Mouse (Mus musculus) testis, adult 2 months (tissue): ENCODE data around the gene Exoc2. TPM values are rescaled to one million over a fixed set of nuclear protein-coding genes. Genes with fewer than 3 reads are reported as not detected.

Source experiments
- H3K27ac ChIP-seq: fragments of 200-500 bp; 2 replicates; pipeline ENCODE4 v1.5.1; 2012; ENCODE audit warnings: low read depth, low read length; ENCODE audit not compliant: control insufficient read depth, insufficient read depth
- H3K27me3 ChIP-seq: fragments of 200-500 bp; 2 replicates; pipeline ENCODE4 v1.6.1; 2012; ENCODE audit warnings: mild to moderate bottlenecking, low read length, moderate library complexity; ENCODE audit not compliant: control insufficient read depth, insufficient read depth
- H3K36me3 ChIP-seq: fragments of 200-500 bp; 2 replicates; pipeline ENCODE4 v1.6.1; 2012; ENCODE audit warnings: mild to moderate bottlenecking, low read length; ENCODE audit not compliant: control insufficient read depth, insufficient read depth
- H3K4me1 ChIP-seq: fragments of 200-500 bp; 2 replicates; pipeline ENCODE4 v1.6.1; 2012; ENCODE audit warnings: low read length; ENCODE audit not compliant: control insufficient read depth, insufficient read depth
- H3K4me3 ChIP-seq: fragments of 200-500 bp; 2 replicates; pipeline ENCODE4 v1.5.1; 2012; ENCODE audit warnings: low read depth, mild to moderate bottlenecking, low read length, moderate library complexity, mixed read lengths; ENCODE audit not compliant: control insufficient read depth
- CTCF ChIP-seq: fragments of 200-500 bp; IDR thresholded peaks from 2 replicates; pipeline ENCODE4 v1.5.1; 2012; ENCODE audit warnings: low read depth, mild to moderate bottlenecking, inconsistent platforms, low read length, moderate library complexity; ENCODE audit not compliant: control insufficient read depth, insufficient read depth, insufficient replicate concordance
- POLR2A ChIP-seq: fragments of 200-500 bp; IDR thresholded peaks from 2 replicates; pipeline ENCODE4 v1.6.1; 2012; ENCODE audit warnings: low read depth, mild to moderate bottlenecking, inconsistent platforms, low read length, moderate library complexity; ENCODE audit not compliant: control insufficient read depth
- polyA plus RNA-seq: library from polyadenylated mRNA; depleted of rRNA; stranded (reverse); fragments of >200 nt; gene quantifications from 2 replicates; pipeline ENCODE4 v1.2.3, GENCODE M21; 2012; rRNA removed

Exoc2 gene
- polyA plus RNA-seq, result 10.2 and 10.7 TPM in 2 replicates

DNA sequence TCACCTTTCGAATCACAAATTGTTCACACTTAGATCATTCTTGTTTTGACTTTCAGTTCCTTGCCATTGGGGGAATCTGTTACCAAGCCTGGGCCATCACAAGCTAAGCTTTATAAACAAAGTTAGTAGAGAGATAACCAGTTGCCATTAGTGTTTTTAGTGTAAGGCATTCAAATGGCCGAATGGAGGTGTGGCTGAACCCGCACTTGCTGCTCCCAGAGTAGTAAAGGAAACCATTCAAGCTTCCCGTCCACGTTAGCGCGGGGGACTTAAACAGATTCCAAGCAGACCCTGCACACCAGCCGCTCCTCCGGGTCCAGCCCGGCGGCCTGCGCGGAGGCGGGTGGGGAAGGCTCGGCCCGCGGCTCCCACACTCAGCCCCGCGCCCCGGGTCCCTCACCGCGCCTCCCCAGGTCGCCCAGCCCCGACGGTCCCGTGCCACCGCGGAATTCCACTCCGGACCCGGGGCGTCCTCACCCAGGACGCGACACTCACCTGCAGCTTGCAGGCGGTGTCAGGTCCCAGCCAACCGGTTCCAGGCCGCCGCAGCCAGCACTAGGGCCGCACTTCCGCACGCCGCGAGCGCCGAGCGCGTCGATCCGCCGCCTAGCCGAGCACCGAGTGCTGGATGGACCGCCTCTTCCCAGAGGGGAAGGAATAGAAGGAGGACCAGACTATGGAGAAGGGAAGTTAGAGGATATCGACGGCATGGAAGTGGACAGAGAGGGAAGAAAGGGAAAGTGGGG lies at the start of gene Exoc2, which contains the start of gene Gm5447:
Gene Exoc2, minus strand, starts transcription at position 593 of the 746 bp plus-strand sequence.
Gene Gm5447, plus strand, starts transcription at position 704 of the 746 bp plus-strand sequence.
- Histone ChIP-seq H3K4me3 (peak within 1 kb of the TSS; percentile 90), H3K27me3 (no peaks in the 10 kb centered on the region), H3K4me1 (peaks cover 6% of the 10 kb centered on the region), H3K27ac (peak within 1 kb of the TSS; percentile 84), H3K36me3 (no peaks in the 10 kb centered on the region)
- TF ChIP-seq CTCF (no peak), POLR2A (peak; percentile 76)

DNA sequence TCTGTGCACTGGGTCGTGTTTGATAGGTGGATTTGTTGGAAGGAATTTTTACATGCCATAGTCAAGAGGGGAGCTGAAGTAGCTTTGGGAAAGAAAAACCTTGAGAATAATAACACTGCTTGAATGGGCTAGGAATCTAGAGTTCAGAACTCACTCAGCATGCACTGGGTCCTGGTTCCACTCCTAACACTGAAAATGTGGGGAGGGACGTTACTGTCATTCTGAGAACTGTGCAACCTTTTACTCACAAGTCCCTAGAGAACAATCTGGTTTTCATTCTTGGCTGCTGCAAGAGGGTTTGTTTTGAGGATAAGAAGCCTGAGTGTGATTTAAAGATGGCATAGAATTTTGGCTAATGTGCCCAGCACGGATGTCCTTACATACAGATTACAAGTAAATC lies 49.8 kb upstream of the Exoc2 start:
- Histone ChIP-seq H3K27ac (no peak overlapping the region), H3K4me1 (no peaks in the 10 kb centered on the region), H3K36me3 (no peaks in the 10 kb centered on the region), H3K27me3 (no peaks in the 10 kb centered on the region), H3K4me3 (no peak overlapping the region)
- TF ChIP-seq POLR2A, result no peak
- TF ChIP-seq CTCF, result no peak

DNA sequence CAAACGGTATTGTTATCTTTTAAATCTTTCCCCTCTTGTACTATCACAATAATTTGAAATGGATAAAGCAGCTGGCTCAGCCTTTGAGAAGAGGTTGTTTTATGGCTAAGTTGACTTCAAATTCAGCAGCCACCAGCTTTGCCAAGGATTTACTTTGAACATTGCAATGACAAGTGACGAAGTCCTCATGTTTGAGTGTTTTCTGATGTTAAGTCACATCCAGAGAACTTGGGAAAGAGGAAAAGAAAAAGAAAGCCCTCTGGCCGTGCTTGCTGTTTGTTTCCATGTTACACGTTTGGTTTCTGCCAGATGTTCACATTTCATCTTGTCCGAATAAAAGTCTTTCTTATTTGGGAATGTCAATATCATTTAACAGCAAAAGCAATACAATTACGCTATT lies 48.0 kb upstream of the Exoc2 start:
- H3K4me1 ChIP-seq, result peaks cover 1% of the 10 kb centered on the region; the same call in 1 of the 2 replicates
- H3K4me3 ChIP-seq, result no peak overlapping the region
- no peak overlapping the region for H3K27ac ChIP-seq
- TF ChIP-seq POLR2A (no peak), CTCF (no peak)
- H3K27me3 ChIP-seq, result no peaks in the 10 kb centered on the region
- H3K36me3 ChIP-seq, result no peaks in the 10 kb centered on the region

DNA sequence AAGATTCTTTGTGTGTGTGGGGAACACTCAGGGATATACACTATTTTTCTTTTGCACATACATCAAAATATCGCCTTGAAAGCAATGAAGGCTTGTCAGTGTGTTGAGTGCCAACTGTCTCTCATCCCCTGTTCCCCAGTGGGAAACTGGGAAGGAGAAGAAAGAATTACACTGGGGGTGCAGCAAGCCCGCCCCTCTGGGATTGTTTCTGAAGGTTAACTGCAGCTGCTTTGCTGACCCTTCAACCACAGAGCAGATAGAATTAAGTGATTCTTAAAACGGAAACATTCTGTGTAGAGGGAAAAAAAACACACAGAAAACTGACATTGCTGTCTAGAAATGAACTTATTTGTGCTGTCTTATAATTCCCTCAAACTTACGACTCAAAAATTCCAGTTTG lies 47.6 kb upstream of the Exoc2 start:
- no peaks in the 10 kb centered on the region for H3K27me3 ChIP-seq
- H3K36me3 ChIP-seq, result no peaks in the 10 kb centered on the region
- no peak overlapping the region for H3K4me3 ChIP-seq
- peaks cover 5% of the 10 kb centered on the region; the same call in 1 of the 2 replicates for H3K4me1 ChIP-seq
- H3K27ac ChIP-seq, result no peak overlapping the region
- TF ChIP-seq CTCF, result no peak
- TF ChIP-seq POLR2A, result no peak

DNA sequence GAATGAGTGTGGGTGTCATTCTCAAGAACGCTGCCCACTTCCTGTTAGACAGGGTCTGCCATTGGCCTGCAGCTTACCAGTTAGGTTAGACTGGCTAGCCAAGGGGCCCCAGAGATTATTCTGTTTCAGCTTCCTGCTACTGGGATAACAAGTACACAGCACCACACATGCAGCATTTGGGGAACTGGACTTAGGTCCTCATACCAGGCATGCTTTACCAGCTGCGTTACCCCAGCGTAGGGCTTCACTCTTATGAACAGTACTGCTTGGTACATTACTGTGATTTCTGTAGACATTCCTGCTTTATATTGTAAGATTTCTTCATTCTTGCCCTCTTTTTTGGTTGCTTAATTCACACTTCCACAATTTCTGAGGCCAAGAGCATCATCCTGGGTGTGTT lies 43.7 kb upstream of the Exoc2 start:
- H3K27ac ChIP-seq, result no peak overlapping the region
- H3K27me3 ChIP-seq, result no peaks in the 10 kb centered on the region
- TF ChIP-seq CTCF (no peak), POLR2A (no peak)
- H3K4me1 ChIP-seq, result peaks cover 5% of the 10 kb centered on the region; the same call in 1 of the 2 replicates
- H3K4me3 ChIP-seq, result no peak overlapping the region
- H3K36me3 ChIP-seq, result no peaks in the 10 kb centered on the region

DNA sequence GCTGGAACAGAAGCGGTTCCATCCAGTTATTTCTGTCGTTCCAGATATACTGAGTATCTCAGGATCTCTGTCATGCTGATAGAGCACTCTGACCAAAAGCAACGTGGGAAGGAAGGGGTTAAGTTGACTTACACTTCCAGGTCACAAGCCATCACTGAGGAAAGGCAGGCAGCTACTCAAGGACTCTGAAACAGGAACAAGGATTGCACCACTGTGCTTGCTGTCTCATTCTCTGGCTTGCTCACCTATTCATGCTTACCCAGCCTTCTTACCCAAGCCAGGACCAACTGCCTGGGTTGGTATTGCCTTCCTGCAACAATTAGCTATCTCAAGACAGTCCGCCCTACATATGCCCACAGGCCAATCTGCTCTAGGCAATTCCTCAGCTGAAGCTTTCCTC lies 31.1 kb upstream of the Exoc2 start:
- TF ChIP-seq CTCF (no peak), POLR2A (no peak)

DNA sequence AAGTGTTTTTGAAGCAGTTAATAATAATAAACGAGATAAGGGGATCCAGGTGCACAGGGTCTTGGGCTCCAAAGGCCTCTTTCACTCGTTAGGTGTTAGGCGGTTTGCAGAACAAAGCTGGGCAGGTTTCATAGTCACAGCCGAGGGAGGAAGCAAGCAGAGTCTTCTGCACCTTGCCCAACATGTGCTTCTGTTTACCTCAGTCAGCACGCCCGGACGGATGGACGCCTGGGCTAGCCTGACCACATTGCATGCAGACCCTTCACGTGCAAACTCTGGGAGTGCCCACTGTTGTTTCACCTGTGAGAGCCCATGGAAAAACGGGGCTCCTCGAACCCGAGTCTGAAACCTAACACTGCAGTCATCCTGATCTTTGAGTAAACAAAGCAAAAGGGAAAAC lies 30.6 kb upstream of the Exoc2 start:
- no peak for TF ChIP-seq POLR2A
- no peak for TF ChIP-seq CTCF
- H3K27ac ChIP-seq, result no peak overlapping the region
- no peaks in the 10 kb centered on the region for H3K36me3 ChIP-seq
- H3K27me3 ChIP-seq, result no peaks in the 10 kb centered on the region
- H3K4me1 ChIP-seq, result peaks cover 2% of the 10 kb centered on the region; the same call in 1 of the 2 replicates
- H3K4me3 ChIP-seq, result no peak overlapping the region

More for the DNA sequence above, 31.1 kb upstream of the Exoc2 start:
- Histone ChIP-seq H3K4me3 (no peak overlapping the region), H3K36me3 (no peaks in the 10 kb centered on the region), H3K27me3 (no peaks in the 10 kb centered on the region), H3K4me1 (peaks cover 2% of the 10 kb centered on the region; the same call in 1 of the 2 replicates), H3K27ac (no peak overlapping the region)

DNA sequence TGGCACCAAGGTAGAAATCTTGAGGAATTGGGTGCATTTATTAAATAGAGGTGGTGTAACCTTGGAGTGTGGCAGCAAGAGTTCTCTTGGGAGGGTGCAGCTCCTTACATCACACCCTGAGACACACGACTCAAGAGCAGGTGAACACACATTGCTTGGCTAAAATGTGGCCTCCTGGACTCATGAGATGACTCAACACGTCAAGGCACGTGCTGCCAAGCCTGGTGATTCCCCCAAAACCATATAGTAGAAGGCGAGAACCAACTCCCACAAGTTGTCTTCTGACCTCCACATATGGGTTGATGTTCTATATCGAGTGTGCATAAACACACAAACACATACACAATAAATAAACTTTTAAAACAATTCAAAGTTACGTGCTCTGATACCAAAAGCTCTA lies 25.9 kb upstream of the Exoc2 start:
- peaks cover 2% of the 10 kb centered on the region; the same call in 1 of the 2 replicates for H3K4me1 ChIP-seq
- no peak overlapping the region for H3K4me3 ChIP-seq
- TF ChIP-seq CTCF (no peak), POLR2A (no peak)

More for the DNA sequence above, 25.9 kb upstream of the Exoc2 start:
- H3K27me3 ChIP-seq, result no peaks in the 10 kb centered on the region
- no peaks in the 10 kb centered on the region for H3K36me3 ChIP-seq
- no peak overlapping the region for H3K27ac ChIP-seq
